Mouse (Mus musculus) heart, adult 18-20 months (tissue): ENCODE data around the gene Fam114a1. TPM values are rescaled to one million over a fixed set of nuclear protein-coding genes. Genes with fewer than 3 reads are reported as not detected.

Experiments used
- DNase-seq, 2 experiments: peaks; one replicate each; pipeline ENCODE4 v3.0.0; 2021 to 2022; ENCODE audit warnings: mixed read lengths in 1 of 2
- long read RNA-seq, 2 experiments: library from polyadenylated mRNA; stranded (forward); transcript quantifications; one replicate each; pipeline ENCODE4 v2.0.0; 2021
- total RNA-seq, 2 experiments: library from RNA; stranded (reverse); gene quantifications; 2 replicates each; pipeline ENCODE4 v1.2.3; 2021

Fam114a1 gene
- 10 to 100 TPM; 12.3 to 15.6 TPM for total RNA-seq
- long read RNA-seq, experiment 1, transcript Fam114a1-201 (14 exons, 2,938 nt) = major isoform, 6 of 7 reads
- long read RNA-seq, experiment 1, partial matches to known transcripts = 0 of 7 reads
- long read RNA-seq, experiment 1, other reads (novel, unspliced or antisense) = 1 of 7 reads
- long read RNA-seq, experiment 2, partial matches to known transcripts = 0 of 4 reads
- long read RNA-seq, experiment 2, other reads (novel, unspliced or antisense) = 0 of 4 reads

GRCm38 (mm10) chr5:64969861-64970771, at the start of gene Fam114a1:
Gene Fam114a1 (plus strand): TSS chr5:64970071.
- DNase-seq = peak; percentile 82 to 90

GRCm38 (mm10) chr5:64922891-64923381, 46.9 kb upstream of the Fam114a1 start:
- peak in 1 of 2 experiments; percentile 17 for DNase-seq

- DNase-seq = no peak
These were observed 37.7 kb upstream of the Fam114a1 start for GRCm38 (mm10) chr5:64932215-64932614.

- DNase-seq = no peak
These were observed 37.1 kb upstream of the Fam114a1 start for GRCm38 (mm10) chr5:64932775-64933174.

- no peak for DNase-seq
These were observed 18.4 kb upstream of the Fam114a1 start for GRCm38 (mm10) chr5:64951486-64951885.

- DNase-seq = peak in 1 of 2 experiments; percentile 6
These were observed 14.9 kb upstream of the Fam114a1 start for GRCm38 (mm10) chr5:64954931-64955330.

GRCm38 (mm10) chr5:64958991-64959842, 10.7 kb upstream of the Fam114a1 start:
- DNase-seq = peak; percentile 22 to 45

GRCm38 (mm10) chr5:64959843-64960230, 10.0 kb upstream of the Fam114a1 start, which contains the start of gene Tlr6:
Gene Tlr6 (minus strand): TSS chr5:64960097.
- peak; percentile 77 to 80 for DNase-seq

- peak; percentile 17 to 57 for DNase-seq
These were observed 8.9 kb upstream of the Fam114a1 start for GRCm38 (mm10) chr5:64960857-64961391.

- DNase-seq = no peak
These were observed 6.6 kb upstream of the Fam114a1 start for GRCm38 (mm10) chr5:64963271-64963670.

- DNase-seq = no peak
These were observed 6.1 kb upstream of the Fam114a1 start for GRCm38 (mm10) chr5:64963735-64964134.

GRCm38 (mm10) chr5:64968961-64969860, 660 bp upstream of the Fam114a1 start:
- DNase-seq = peak; percentile 35 to 62

GRCm38 (mm10) chr5:64975121-64975520, 5.2 kb downstream of the Fam114a1 start:
- DNase-seq = no peak

GRCm38 (mm10) chr5:64977128-64977527, 7.3 kb downstream of the Fam114a1 start:
- no peak for DNase-seq

- DNase-seq = peak; percentile 39 to 58
These were observed 16.1 kb downstream of the Fam114a1 start for GRCm38 (mm10) chr5:64985971-64986370.

- no peak for DNase-seq
These were observed 20.1 kb downstream of the Fam114a1 start for GRCm38 (mm10) chr5:64989940-64990339.

GRCm38 (mm10) chr5:64992540-64992939, 22.7 kb downstream of the Fam114a1 start:
- DNase-seq = peak; percentile 20 to 22

GRCm38 (mm10) chr5:64995408-64995807, 25.5 kb downstream of the Fam114a1 start:
- no peak for DNase-seq

GRCm38 (mm10) chr5:65002940-65003824, 33.3 kb downstream of the Fam114a1 start:
- peak in 1 of 2 experiments; percentile 43 for DNase-seq
